ENCODE assay signal across 13 mouse cellular contexts in the genomic region with DNA sequence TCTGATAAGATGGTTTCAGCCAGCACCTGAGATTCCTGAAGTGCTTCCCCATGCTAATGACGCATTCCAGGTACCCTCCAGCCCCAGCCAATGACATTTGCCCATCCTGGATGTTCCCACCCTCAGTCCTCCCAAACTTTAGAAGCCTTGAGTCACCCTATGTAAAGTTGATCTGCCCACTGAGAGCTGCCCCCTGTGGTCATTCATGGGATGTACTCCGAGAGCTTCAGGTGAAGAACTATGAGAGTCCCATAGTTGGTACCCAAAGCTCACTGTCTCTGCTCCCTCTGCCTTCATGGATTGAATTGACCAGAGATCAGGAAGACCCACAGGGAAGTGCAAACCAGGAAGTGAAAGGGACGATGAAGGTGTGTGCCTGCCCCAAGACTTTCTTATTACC.
A peak's percentile ranks its signal among the peaks of the same experiment; 100 is the strongest.
DNase-seq lines count a peak whose midpoint lies in the region; ATAC-seq and TF ChIP-seq lines count a peak whose summit lies in the region.
"Had no signal": no experiment of that assay in that cellular context is flagged by ENCODE, and none has a peak within 500 bp of the region (broad histone marks: within the 10 kb centered on the region; RNA-seq: fewer than 3 reads in every experiment).

No protein-coding gene starts in this region.

- POLR2A ChIA-PET in Patski (lab: Charles Lee), result no interaction called here

- intact Hi-C loops in gastrocnemius, adult 2 months (cut with DNase I), result no loop called here
- intact Hi-C loops in gastrocnemius, postnatal 36 days (cut with DNase I), result loop anchor here (5.0 kb wide), 1 partner anchor 54 kb away; no protein-coding TSS in a partner anchor

- no peak for DNase-seq in gastrocnemius, adult 2 months
- DNase-seq in gastrocnemius, postnatal 36 days, result no peak
- no peak for DNase-seq in liver, postnatal 0 days
- DNase-seq in liver, result no peak
- no peak for DNase-seq in Patski (ENCODE audit: low read depth, low spot score)
- no peak for DNase-seq in frontal cortex, postnatal 14 days (ENCODE audit: low spot score in 2 of 2)
- DNase-seq: cerebellum, adult 11-12 months; gastrocnemius, postnatal 25 days; kidney, adult 9 months; liver, embryonic 13.5 days had no signal

- no peaks in the 10 kb centered on the region for H3K4me1 ChIP-seq in liver, postnatal 0 days (ENCODE audit: insufficient read depth)
- H3K4me1 ChIP-seq in stomach, embryonic 16.5 days (ENCODE audit: control insufficient read depth, insufficient read depth, low read length), result no peaks in the 10 kb centered on the region
- H3K4me1 ChIP-seq: liver, embryonic 13.5 days had no signal

- CTCF ChIA-PET in Patski (lab: Charles Lee), result interaction anchor here (2.4 kb wide), 1 partner anchor 11 kb away, joined by 6 read pairs; no protein-coding TSS in a partner anchor

- no peak for ATAC-seq in liver, postnatal 0 days
- ATAC-seq in Patski, result no peak
- ATAC-seq in stomach, embryonic 16.5 days (ENCODE audit: insufficient read depth, low FRiP score), result peak; percentile 25; the same call in 1 of the 2 replicates
- no peak for ATAC-seq in megakaryocyte, adult 5-6 weeks (ENCODE audit: poor library complexity, severe bottlenecking)
- ATAC-seq: forebrain, embryonic 15.5 days had no signal

- 68% methylated on average over 3 of the region's 3 CpGs for WGBS in liver, postnatal 0 days (ENCODE audit: insufficient replicate concordance)
- 87% methylated on average over 3 of the region's 3 CpGs for WGBS in stomach, embryonic 16.5 days

- no peak overlapping the region for H3K4me3 ChIP-seq in gastrocnemius, adult 2 months
- no peak overlapping the region for H3K4me3 ChIP-seq in liver, postnatal 0 days (ENCODE audit: low read depth, low read length)
- H3K4me3 ChIP-seq in stomach, embryonic 16.5 days (replicated peaks; ENCODE audit: low read length), result no peak overlapping the region
- H3K4me3 ChIP-seq: forebrain, embryonic 15.5 days; liver, embryonic 13.5 days had no signal

- H3K4me2 ChIP-seq in liver, postnatal 0 days (ENCODE audit: low read depth, low read length), result no peak overlapping the region
- H3K4me2 ChIP-seq in stomach, embryonic 16.5 days (ENCODE audit: low read depth, low read length), result no peak overlapping the region
- H3K4me2 ChIP-seq: forebrain, embryonic 15.5 days; liver, embryonic 13.5 days had no signal

- no peak overlapping the region for H3K27ac ChIP-seq in gastrocnemius, adult 2 months
- H3K27ac ChIP-seq in liver, postnatal 0 days (ENCODE audit: low read depth), result no peak overlapping the region
- H3K27ac ChIP-seq in stomach, embryonic 16.5 days (ENCODE audit: low read length), result no peak overlapping the region
- H3K27ac ChIP-seq: forebrain, embryonic 15.5 days; liver, embryonic 13.5 days had no signal

- no peaks in the 10 kb centered on the region for H3K9me3 ChIP-seq in liver, postnatal 0 days (ENCODE audit: low read length)
- no peaks in the 10 kb centered on the region for H3K9me3 ChIP-seq in stomach, embryonic 16.5 days (replicated peaks; ENCODE audit: control insufficient read depth, low read length)
- H3K9me3 ChIP-seq: forebrain, embryonic 15.5 days; liver, embryonic 13.5 days had no signal

- H3K9ac ChIP-seq in liver, postnatal 0 days (replicated peaks), result no peak overlapping the region
- H3K9ac ChIP-seq in stomach, embryonic 16.5 days (ENCODE audit: low read length), result no peak overlapping the region
- H3K9ac ChIP-seq: forebrain, embryonic 15.5 days; liver, embryonic 13.5 days had no signal

- TF ChIP-seq EP300 in liver, postnatal 0 days (IDR thresholded peaks at IDR 0.05; ENCODE audit: low read depth), result no peak

- TF ChIP-seq CTCF in gastrocnemius, adult 2 months (IDR thresholded peaks at IDR 0.05), result peak; percentile 19; the same call in 1 of the 2 replicates
- TF ChIP-seq CTCF in liver, postnatal 0 days (IDR thresholded peaks at IDR 0.05; ENCODE audit: low read depth), result peak; percentile 29; the same call in 1 of the 2 replicates
- TF ChIP-seq CTCF in Patski (IDR thresholded peaks at IDR 0.05), result peak; percentile 36

- in situ Hi-C loops in Patski (cut with MboI; ENCODE audit: low pct_unique_long_range_greater_than_20kb), result no loop called here

- H3K27me3 ChIP-seq in liver, postnatal 0 days (ENCODE audit: insufficient read depth, low read length), result no peaks in the 10 kb centered on the region
- H3K27me3 ChIP-seq in Patski, result no peaks in the 10 kb centered on the region
- H3K27me3 ChIP-seq in stomach, embryonic 16.5 days (ENCODE audit: control insufficient read depth, insufficient read depth, low read length), result no peaks in the 10 kb centered on the region
- H3K27me3 ChIP-seq: forebrain, embryonic 15.5 days; liver, embryonic 13.5 days had no signal

- H3K36me3 ChIP-seq in liver, postnatal 0 days (replicated peaks; ENCODE audit: insufficient read depth, low read length), result no peaks in the 10 kb centered on the region
- no peaks in the 10 kb centered on the region for H3K36me3 ChIP-seq in stomach, embryonic 16.5 days (ENCODE audit: control insufficient read depth, insufficient read depth, low read length)
- H3K36me3 ChIP-seq: forebrain, embryonic 15.5 days; liver, embryonic 13.5 days had no signal
